Mouse (Mus musculus): ENCODE data around the gene Fam13a. TPM values are rescaled to one million over a fixed set of nuclear protein-coding genes. Genes with fewer than 3 reads are reported as not detected.

Fam13a gene
- polyA plus RNA-seq, 1 experiment from 2014 or later = 16.1 TPM

DNA sequence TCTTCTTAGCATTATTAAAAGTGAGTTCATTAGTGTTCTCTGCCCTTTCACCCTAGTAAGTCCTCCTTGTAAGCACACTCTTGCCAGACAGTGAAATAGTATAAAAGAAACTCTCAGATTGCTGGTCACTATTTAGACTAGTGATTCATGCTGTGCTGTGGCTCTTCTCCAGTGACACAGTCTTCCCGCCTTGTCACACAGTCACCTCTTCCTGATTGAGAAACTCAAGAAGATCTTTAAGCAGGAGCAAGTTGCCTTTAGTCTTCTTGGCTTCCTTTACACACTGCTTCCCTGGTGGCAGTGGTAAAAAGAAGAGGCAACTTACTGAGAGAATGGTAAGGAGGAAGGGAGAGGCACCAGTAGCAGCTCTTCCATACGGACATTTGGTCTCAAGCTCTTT, 6.3 kb upstream of the Fam13a start:
- H3K9ac ChIP-seq (ENCODE audit: low read depth, low read length) = no peak overlapping the region
- H3K4me3 ChIP-seq (ENCODE audit: low read length) = no peak overlapping the region
- H3K9me3 ChIP-seq (ENCODE audit: control insufficient read depth, low read length) = no peaks in the 10 kb centered on the region
- H3K4me2 ChIP-seq (ENCODE audit: low read depth, low read length) = no peak overlapping the region
- H3K27me3 ChIP-seq (replicated peaks; ENCODE audit: control insufficient read depth, insufficient read depth, low read length) = no peaks in the 10 kb centered on the region
- no peaks in the 10 kb centered on the region for H3K4me1 ChIP-seq (ENCODE audit: control insufficient read depth, insufficient read depth, low read length)
- H3K27ac ChIP-seq (ENCODE audit: low read length) = no peak overlapping the region
- 88% methylated on average over 2 of the region's 2 CpGs for WGBS
- H3K36me3 ChIP-seq (ENCODE audit: control insufficient read depth, insufficient read depth, low read length) = no peaks in the 10 kb centered on the region
- ATAC-seq = no peak

DNA sequence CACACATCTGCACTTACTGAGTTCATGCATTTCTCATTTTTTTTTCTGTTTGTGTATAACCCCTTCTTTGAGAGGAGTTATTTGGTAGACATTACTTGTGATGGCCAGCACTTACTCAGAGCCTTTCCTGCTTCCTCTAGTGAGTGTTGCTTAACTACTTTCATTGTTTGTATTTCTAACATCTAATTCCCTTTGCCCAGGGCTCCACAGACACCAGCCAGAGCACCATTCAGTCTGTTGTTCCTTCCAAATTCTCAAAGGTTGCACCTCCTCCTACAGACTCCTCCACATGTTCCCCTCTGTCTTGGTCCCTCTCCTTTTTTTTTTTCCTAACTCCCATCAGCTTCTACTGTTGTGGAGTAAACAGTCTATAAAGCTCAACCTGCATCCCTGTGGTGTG, 5.7 kb upstream of the Fam13a start:
- H3K36me3 ChIP-seq (ENCODE audit: control insufficient read depth, insufficient read depth, low read length) = no peaks in the 10 kb centered on the region
- no peak overlapping the region for H3K9ac ChIP-seq (ENCODE audit: low read depth, low read length)
- no peak overlapping the region for H3K27ac ChIP-seq (ENCODE audit: low read length)
- no peak for ATAC-seq
- no peak overlapping the region for H3K4me3 ChIP-seq (ENCODE audit: low read length)
- H3K27me3 ChIP-seq (replicated peaks; ENCODE audit: control insufficient read depth, insufficient read depth, low read length) = no peaks in the 10 kb centered on the region
- no peak overlapping the region for H3K4me2 ChIP-seq (ENCODE audit: low read depth, low read length)
- H3K4me1 ChIP-seq (ENCODE audit: control insufficient read depth, insufficient read depth, low read length) = no peaks in the 10 kb centered on the region
- no peaks in the 10 kb centered on the region for H3K9me3 ChIP-seq (ENCODE audit: control insufficient read depth, low read length)

DNA sequence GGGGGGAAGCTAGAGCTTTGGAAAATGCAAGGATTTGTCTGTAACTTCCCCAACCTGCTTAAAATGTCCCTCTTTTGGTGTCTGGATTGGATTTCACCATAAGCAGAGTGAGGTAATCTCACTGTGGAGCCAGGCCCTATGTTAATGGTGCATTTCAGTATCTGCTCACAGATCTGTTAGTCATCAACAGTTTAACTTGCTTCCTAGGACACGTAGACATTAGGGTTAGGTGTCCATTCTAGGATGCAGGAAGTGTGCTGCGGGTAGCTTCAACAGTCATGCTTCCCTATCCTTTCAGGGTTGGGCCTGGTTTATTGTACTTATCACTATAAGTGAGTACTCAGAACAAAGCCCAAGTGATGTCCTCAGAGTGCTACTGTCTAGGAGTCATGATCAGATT, 4.5 kb upstream of the Fam13a start:
- Histone ChIP-seq H3K4me2 (ENCODE audit: low read depth, low read length) (no peak overlapping the region), H3K27me3 (replicated peaks; ENCODE audit: control insufficient read depth, insufficient read depth, low read length) (no peaks in the 10 kb centered on the region), H3K9me3 (ENCODE audit: control insufficient read depth, low read length) (no peaks in the 10 kb centered on the region), H3K4me1 (ENCODE audit: control insufficient read depth, insufficient read depth, low read length) (no peaks in the 10 kb centered on the region), H3K36me3 (ENCODE audit: control insufficient read depth, insufficient read depth, low read length) (no peaks in the 10 kb centered on the region), H3K9ac (ENCODE audit: low read depth, low read length) (no peak overlapping the region), H3K27ac (ENCODE audit: low read length) (no peak overlapping the region), H3K4me3 (ENCODE audit: low read length) (no peak overlapping the region)
- WGBS = 71% methylated on average over 2 of the region's 2 CpGs
- ATAC-seq = no peak

DNA sequence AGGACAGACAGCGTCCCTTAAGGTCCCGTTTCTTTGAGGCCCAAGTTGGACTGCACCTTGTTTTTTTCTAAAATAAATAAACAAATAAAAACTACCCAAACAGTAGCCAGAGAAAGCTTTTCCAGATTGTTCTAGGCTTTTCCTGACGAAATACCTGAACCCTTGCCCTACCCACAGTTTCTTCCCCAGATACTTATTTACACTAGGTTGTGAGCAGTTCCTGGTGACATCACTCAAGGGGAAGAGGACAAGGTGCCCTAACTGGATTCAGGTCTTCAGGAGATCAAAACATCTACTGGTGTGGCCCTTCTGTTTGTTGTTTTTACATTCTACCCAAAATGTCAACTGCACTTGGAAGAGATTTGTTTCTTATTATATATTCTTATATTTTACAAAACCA, 457 bp upstream of the Fam13a start:
- peaks cover 3% of the 10 kb centered on the region for H3K4me1 ChIP-seq (ENCODE audit: control insufficient read depth, insufficient read depth, low read length)
- no peaks in the 10 kb centered on the region for H3K36me3 ChIP-seq (ENCODE audit: control insufficient read depth, insufficient read depth, low read length)
- H3K27ac ChIP-seq (ENCODE audit: low read length) = peak overlapping the region; percentile 89
- H3K9me3 ChIP-seq (ENCODE audit: control insufficient read depth, low read length) = no peaks in the 10 kb centered on the region
- no peaks in the 10 kb centered on the region for H3K27me3 ChIP-seq (replicated peaks; ENCODE audit: control insufficient read depth, insufficient read depth, low read length)
- peak overlapping the region; percentile 69 for H3K4me2 ChIP-seq (ENCODE audit: low read depth, low read length)
- peak; percentile 62 for ATAC-seq
- WGBS = 11% methylated on average over 3 of the region's 3 CpGs
- H3K4me3 ChIP-seq (ENCODE audit: low read length) = peak overlapping the region; percentile 63
- peak overlapping the region; percentile 72 for H3K9ac ChIP-seq (ENCODE audit: low read depth, low read length)

DNA sequence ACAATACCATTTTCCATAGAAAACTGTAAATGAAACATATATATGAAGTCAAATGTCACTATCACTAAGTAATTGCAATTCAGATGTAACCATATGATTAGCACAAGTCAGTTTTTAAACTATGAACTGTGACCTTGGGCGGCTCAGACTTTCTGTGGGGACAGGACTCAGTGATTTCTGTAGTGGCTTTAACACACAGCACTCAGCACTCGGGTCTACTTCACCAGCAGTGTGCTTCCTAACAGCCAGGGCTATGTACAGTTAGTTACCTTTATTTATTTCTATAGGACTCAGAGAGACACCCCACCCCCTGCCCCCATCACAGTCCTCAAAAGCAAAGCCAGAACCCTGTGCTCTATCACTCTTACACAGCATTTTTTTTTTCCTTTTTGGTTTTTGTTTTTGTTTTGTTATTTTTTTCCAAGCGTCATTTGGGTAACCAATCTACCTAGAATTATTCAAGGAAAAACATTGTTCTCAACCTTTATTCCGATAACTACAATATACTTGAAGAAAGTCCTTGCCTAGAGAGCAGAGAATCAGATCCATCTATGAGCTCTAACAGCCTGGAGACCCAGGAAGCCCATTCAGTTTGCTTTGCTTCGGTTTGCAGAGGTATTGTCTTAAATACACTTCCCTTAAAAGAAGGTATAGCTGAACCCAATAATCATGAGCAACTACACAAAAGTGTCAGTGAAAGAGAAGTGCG, 740 bp downstream of the Fam13a start:
- peaks cover 3% of the 10 kb centered on the region for H3K4me1 ChIP-seq (ENCODE audit: control insufficient read depth, insufficient read depth, low read length)
- WGBS = 35% methylated on average over 6 of the region's 6 CpGs
- H3K9ac ChIP-seq (ENCODE audit: low read depth, low read length) = peak overlapping the region; percentile 72
- ATAC-seq = peak; percentile 2; the same call in 1 of the 2 replicates
- peak overlapping the region; percentile 89 for H3K27ac ChIP-seq (ENCODE audit: low read length)
- peak overlapping the region; percentile 63 for H3K4me3 ChIP-seq (ENCODE audit: low read length)
- H3K36me3 ChIP-seq (ENCODE audit: control insufficient read depth, insufficient read depth, low read length) = no peaks in the 10 kb centered on the region
- peak overlapping the region; percentile 69 for H3K4me2 ChIP-seq (ENCODE audit: low read depth, low read length)
- H3K27me3 ChIP-seq (replicated peaks; ENCODE audit: control insufficient read depth, insufficient read depth, low read length) = no peaks in the 10 kb centered on the region
- no peaks in the 10 kb centered on the region for H3K9me3 ChIP-seq (ENCODE audit: control insufficient read depth, low read length)

DNA sequence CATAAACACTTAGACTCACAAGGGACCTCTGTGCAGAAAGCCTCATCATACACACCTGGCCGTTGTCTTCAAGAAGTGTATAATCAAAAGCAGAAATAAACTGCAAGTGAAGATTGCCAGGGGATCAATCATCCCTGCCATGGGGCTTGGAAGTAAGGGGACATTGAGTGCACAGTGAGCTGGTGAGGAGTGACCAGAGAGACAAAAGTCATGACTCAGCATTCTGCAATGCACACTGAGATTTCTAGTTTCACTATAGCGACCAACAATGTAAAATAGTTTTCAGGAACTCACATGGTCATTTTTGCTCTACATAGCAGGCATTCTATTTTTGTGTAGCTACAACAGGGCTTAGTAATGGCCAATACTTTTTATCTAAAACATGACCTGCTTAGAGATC, 1.7 kb downstream of the Fam13a start:
- no peaks in the 10 kb centered on the region for H3K36me3 ChIP-seq (ENCODE audit: control insufficient read depth, insufficient read depth, low read length)
- H3K4me1 ChIP-seq (ENCODE audit: control insufficient read depth, insufficient read depth, low read length) = peaks cover 3% of the 10 kb centered on the region
- WGBS = 67% methylated on average over 2 of the region's 2 CpGs
- ATAC-seq = no peak
- H3K4me3 ChIP-seq (ENCODE audit: low read length) = no peak overlapping the region
- no peak overlapping the region for H3K27ac ChIP-seq (ENCODE audit: low read length)
- no peak overlapping the region for H3K9ac ChIP-seq (ENCODE audit: low read depth, low read length)
- no peaks in the 10 kb centered on the region for H3K9me3 ChIP-seq (ENCODE audit: control insufficient read depth, low read length)
- no peaks in the 10 kb centered on the region for H3K27me3 ChIP-seq (replicated peaks; ENCODE audit: control insufficient read depth, insufficient read depth, low read length)
- H3K4me2 ChIP-seq (ENCODE audit: low read depth, low read length) = peak overlapping the region; percentile 31; the same call in 1 of the 2 replicates

DNA sequence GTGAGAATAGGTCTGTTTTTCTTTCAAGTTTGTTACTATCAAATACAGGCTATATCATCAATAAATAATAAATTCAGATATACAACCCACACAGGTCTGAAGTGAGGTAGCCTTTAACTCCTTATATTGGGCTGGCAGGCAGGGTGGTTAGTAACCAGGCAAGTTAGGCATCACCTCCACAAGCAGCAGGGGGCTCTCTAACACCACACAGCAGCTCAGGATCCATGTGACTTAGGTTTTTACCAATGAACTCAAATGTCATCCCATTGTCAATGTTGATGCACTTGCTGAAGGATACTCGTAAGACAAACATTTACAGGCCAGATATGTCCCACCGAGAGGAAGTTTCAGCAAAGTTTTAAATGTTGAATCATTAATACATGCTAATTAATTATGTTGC, 4.0 kb downstream of the Fam13a start:
- Histone ChIP-seq H3K4me1 (ENCODE audit: control insufficient read depth, insufficient read depth, low read length) (peaks cover 7% of the 10 kb centered on the region), H3K9ac (ENCODE audit: low read depth, low read length) (no peak overlapping the region), H3K4me3 (ENCODE audit: low read length) (no peak overlapping the region), H3K9me3 (ENCODE audit: control insufficient read depth, low read length) (no peaks in the 10 kb centered on the region), H3K27ac (ENCODE audit: low read length) (no peak overlapping the region), H3K27me3 (replicated peaks; ENCODE audit: control insufficient read depth, insufficient read depth, low read length) (no peaks in the 10 kb centered on the region), H3K36me3 (ENCODE audit: control insufficient read depth, insufficient read depth, low read length) (no peaks in the 10 kb centered on the region), H3K4me2 (ENCODE audit: low read depth, low read length) (no peak overlapping the region)
- WGBS = 83% methylated on average over 2 of the region's 2 CpGs
- no peak for ATAC-seq

DNA sequence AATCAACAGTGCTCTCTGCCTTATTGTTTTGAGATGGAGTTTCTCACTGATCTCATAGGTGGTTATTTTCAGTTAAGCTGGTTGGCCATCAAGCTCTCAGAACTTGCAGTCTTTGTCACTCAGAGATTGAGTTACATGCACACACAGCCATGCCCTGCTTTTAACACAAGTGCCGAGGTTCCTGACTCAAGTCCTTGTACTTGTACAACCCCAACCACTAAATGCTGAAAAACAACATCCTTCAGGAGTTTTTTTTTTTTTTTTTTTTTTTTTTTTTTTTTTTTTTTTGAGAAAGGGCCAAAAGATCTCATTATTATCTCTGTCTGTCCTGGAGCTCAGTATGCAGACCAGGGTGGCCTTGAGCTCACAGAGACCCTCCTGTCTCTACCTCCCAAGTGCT, 4.5 kb downstream of the Fam13a start:
- 71% methylated on average over 1 of the region's 1 CpGs for WGBS
- no peaks in the 10 kb centered on the region for H3K27me3 ChIP-seq (replicated peaks; ENCODE audit: control insufficient read depth, insufficient read depth, low read length)
- H3K4me1 ChIP-seq (ENCODE audit: control insufficient read depth, insufficient read depth, low read length) = peaks cover 7% of the 10 kb centered on the region
- no peak overlapping the region for H3K4me3 ChIP-seq (ENCODE audit: low read length)
- H3K27ac ChIP-seq (ENCODE audit: low read length) = no peak overlapping the region
- no peak overlapping the region for H3K4me2 ChIP-seq (ENCODE audit: low read depth, low read length)
- H3K36me3 ChIP-seq (ENCODE audit: control insufficient read depth, insufficient read depth, low read length) = no peaks in the 10 kb centered on the region
- H3K9ac ChIP-seq (ENCODE audit: low read depth, low read length) = no peak overlapping the region
- no peaks in the 10 kb centered on the region for H3K9me3 ChIP-seq (ENCODE audit: control insufficient read depth, low read length)
- ATAC-seq = no peak

DNA sequence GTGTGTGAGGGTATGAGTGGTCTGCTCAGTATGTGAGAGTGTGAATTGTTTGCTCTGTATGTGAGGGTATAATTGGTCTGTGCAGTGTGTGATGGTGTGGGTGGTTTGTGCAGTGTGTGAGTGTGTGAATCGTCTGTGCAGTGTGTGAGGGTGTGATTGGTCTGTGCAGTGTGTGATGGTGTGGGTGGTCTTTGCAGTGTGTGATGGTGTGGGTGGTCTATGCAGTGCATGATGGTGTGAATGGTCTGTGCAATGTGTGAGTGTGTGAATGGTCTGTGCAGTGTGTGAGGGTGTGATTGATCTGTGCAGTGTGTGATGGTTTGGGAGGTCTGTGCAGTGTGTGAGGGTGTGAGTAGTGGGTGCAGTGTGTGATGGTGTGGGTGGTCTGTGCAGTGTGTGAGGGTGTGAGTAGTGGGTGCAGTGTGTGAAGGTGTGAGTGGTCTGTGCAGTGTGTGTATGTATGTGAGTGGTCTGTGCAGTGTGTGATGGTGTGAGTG, 8.0 kb downstream of the Fam13a start:
- no peak overlapping the region for H3K4me2 ChIP-seq (ENCODE audit: low read depth, low read length)
- H3K9me3 ChIP-seq (ENCODE audit: control insufficient read depth, low read length) = no peaks in the 10 kb centered on the region
- 71% methylated on average over 1 of the region's 1 CpGs for WGBS
- H3K27ac ChIP-seq (ENCODE audit: low read length) = no peak overlapping the region
- H3K27me3 ChIP-seq (replicated peaks; ENCODE audit: control insufficient read depth, insufficient read depth, low read length) = no peaks in the 10 kb centered on the region
- ATAC-seq = peak; percentile 19; the same call in 1 of the 2 replicates
- H3K4me3 ChIP-seq (ENCODE audit: low read length) = no peak overlapping the region
- no peak overlapping the region for H3K9ac ChIP-seq (ENCODE audit: low read depth, low read length)
- 0 out of 2 replicates have a peak, but pooled peaks cover 7% of the 10 kb centered on the region for H3K4me1 ChIP-seq (ENCODE audit: control insufficient read depth, insufficient read depth, low read length)
- H3K36me3 ChIP-seq (ENCODE audit: control insufficient read depth, insufficient read depth, low read length) = no peaks in the 10 kb centered on the region

DNA sequence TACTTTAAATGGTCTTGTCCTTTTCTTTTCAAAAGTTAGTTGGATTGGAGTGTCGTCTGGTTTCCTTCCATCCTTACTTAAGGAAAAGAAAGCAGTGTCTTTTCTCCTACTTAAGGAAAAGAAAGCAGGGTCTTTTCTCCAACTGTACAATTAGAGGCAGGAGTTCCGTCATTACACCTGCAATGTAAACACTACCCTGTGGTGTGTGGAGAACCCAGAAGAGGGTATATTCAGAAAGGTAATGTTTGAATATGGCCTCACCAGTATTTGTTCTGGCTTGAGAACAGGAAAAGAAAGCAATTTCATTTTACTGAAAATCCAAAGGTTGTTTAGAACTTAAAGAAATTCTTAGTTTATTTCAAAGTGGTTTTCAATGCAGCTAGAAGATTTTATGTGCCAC, 9.6 kb downstream of the Fam13a start:
- H3K27ac ChIP-seq (ENCODE audit: low read length) = no peak overlapping the region

More for the DNA sequence above, 9.6 kb downstream of the Fam13a start:
- Histone ChIP-seq H3K4me3 (ENCODE audit: low read length) (no peak overlapping the region), H3K9ac (ENCODE audit: low read depth, low read length) (no peak overlapping the region), H3K4me1 (ENCODE audit: control insufficient read depth, insufficient read depth, low read length) (0 out of 2 replicates have a peak, but pooled peaks cover 7% of the 10 kb centered on the region), H3K27me3 (replicated peaks; ENCODE audit: control insufficient read depth, insufficient read depth, low read length) (no peaks in the 10 kb centered on the region), H3K36me3 (ENCODE audit: control insufficient read depth, insufficient read depth, low read length) (no peaks in the 10 kb centered on the region), H3K9me3 (ENCODE audit: control insufficient read depth, low read length) (no peaks in the 10 kb centered on the region), H3K4me2 (ENCODE audit: low read depth, low read length) (no peak overlapping the region)
- ATAC-seq = peak; percentile 67
- 55% methylated on average over 2 of the region's 2 CpGs for WGBS
